Mouse (Mus musculus): ENCODE data around the gene Peli2. TPM values are rescaled to one million over a fixed set of nuclear protein-coding genes. Genes with fewer than 3 reads are reported as not detected.
A peak's percentile ranks its signal among the peaks of the same experiment; 100 is the strongest.
"Not testable (repeated sequence)": the region's sequence is repeated elsewhere in the genome, so short reads cannot be mapped to it uniquely, and the experiment has no call there.

Gene Peli2
- 9.0 and 10.4 TPM in 2 replicates for polyA plus RNA-seq (2015; fragmentation: Nextera tagmentation; extraction: Ambion mirVana)

- ATAC-seq (ENCODE audit: low FRiP score, low read depth): peak; percentile 81
- peaks cover 52% of the 10 kb centered on the region for H3K4me1 ChIP-seq
- peak within 1 kb of the TSS; percentile 84 for H3K4me2 ChIP-seq (replicated peaks)
- peak within 1 kb of the TSS; percentile 90 for H3K27ac ChIP-seq
- peak within 1 kb of the TSS; percentile 91 for H3K9ac ChIP-seq
- no peaks in the 10 kb centered on the region for H3K36me3 ChIP-seq
- under 1% methylated on average over 94 of the region's 117 CpGs for WGBS
- H3K27me3 ChIP-seq: 0 out of 2 replicates have a peak, but pooled peaks cover 2% of the 10 kb centered on the region
- no peaks in the 10 kb centered on the region for H3K9me3 ChIP-seq
- H3K4me3 ChIP-seq: peak within 1 kb of the TSS; percentile 83
Measured at GRCm38 (mm10) chr14:48120752-48121528, at the start of gene Peli2. TSS of gene Peli2 (plus strand) at chr14:48120823.

GRCm38 (mm10) chr14:48072104-48072503 lies 48.5 kb upstream of the Peli2 start:
- WGBS: 84% methylated on average over 4 of the region's 4 CpGs
- H3K27ac ChIP-seq: no peak overlapping the region
- no peaks in the 10 kb centered on the region for H3K27me3 ChIP-seq
- H3K9me3 ChIP-seq: no peaks in the 10 kb centered on the region
- no peak overlapping the region for H3K4me3 ChIP-seq
- H3K36me3 ChIP-seq: no peaks in the 10 kb centered on the region
- H3K4me1 ChIP-seq: peaks cover 5% of the 10 kb centered on the region; the same call in 1 of the 2 replicates
- no peak overlapping the region for H3K9ac ChIP-seq
- ATAC-seq (ENCODE audit: low FRiP score, low read depth): no peak
- H3K4me2 ChIP-seq (replicated peaks): no peak overlapping the region

- no peaks in the 10 kb centered on the region for H3K36me3 ChIP-seq
- no peak for ATAC-seq (ENCODE audit: low FRiP score, low read depth)
- peaks cover 5% of the 10 kb centered on the region; the same call in 1 of the 2 replicates for H3K4me1 ChIP-seq
- 64% methylated on average over 24 of the region's 24 CpGs for WGBS
- H3K9me3 ChIP-seq: no peaks in the 10 kb centered on the region
- no peaks in the 10 kb centered on the region for H3K27me3 ChIP-seq
- H3K9ac ChIP-seq: no peak overlapping the region
- H3K4me3 ChIP-seq: no peak overlapping the region
- H3K27ac ChIP-seq: no peak overlapping the region
- no peak overlapping the region for H3K4me2 ChIP-seq (replicated peaks)
Measured at GRCm38 (mm10) chr14:48073247-48074161, 47.1 kb upstream of the Peli2 start.

- ATAC-seq (ENCODE audit: low FRiP score, low read depth): not testable (repeated sequence)
Measured at GRCm38 (mm10) chr14:48079574-48079973, 41.0 kb upstream of the Peli2 start.

GRCm38 (mm10) chr14:48083836-48084812 lies 36.5 kb upstream of the Peli2 start:
- no peaks in the 10 kb centered on the region for H3K9me3 ChIP-seq
- H3K4me3 ChIP-seq: no peak overlapping the region
- 0 out of 2 replicates have a peak, but pooled peaks have one; percentile 36 for ATAC-seq (ENCODE audit: low FRiP score, low read depth)
- no peaks in the 10 kb centered on the region for H3K27me3 ChIP-seq
- no peak overlapping the region; the same call in 1 of the 2 replicates for H3K27ac ChIP-seq
- H3K4me1 ChIP-seq: peaks cover 23% of the 10 kb centered on the region
- 18% methylated on average over 14 of the region's 14 CpGs for WGBS
- H3K36me3 ChIP-seq: no peaks in the 10 kb centered on the region
- H3K9ac ChIP-seq: no peak overlapping the region
- peak overlapping the region; percentile 42 for H3K4me2 ChIP-seq (replicated peaks)

More at GRCm38 (mm10) chr14:48079574-48079973, 41.0 kb upstream of the Peli2 start:
- not testable (repeated sequence) for H3K4me2 ChIP-seq (replicated peaks); H3K9me3 ChIP-seq; H3K27ac ChIP-seq; H3K36me3 ChIP-seq; H3K27me3 ChIP-seq; H3K9ac ChIP-seq; H3K4me3 ChIP-seq
- H3K4me1 ChIP-seq: peaks cover 14% of the 10 kb centered on the region
- 95% methylated on average over 17 of the region's 17 CpGs for WGBS

- no peak overlapping the region for H3K4me3 ChIP-seq
- H3K27me3 ChIP-seq: no peaks in the 10 kb centered on the region
- peaks cover 28% of the 10 kb centered on the region for H3K4me1 ChIP-seq
- WGBS: 47% methylated on average over 7 of the region's 7 CpGs
- no peak overlapping the region for H3K9ac ChIP-seq
- no peaks in the 10 kb centered on the region for H3K9me3 ChIP-seq
- no peaks in the 10 kb centered on the region for H3K36me3 ChIP-seq
- no peak overlapping the region for H3K4me2 ChIP-seq (replicated peaks)
- no peak overlapping the region for H3K27ac ChIP-seq
- no peak for ATAC-seq (ENCODE audit: low FRiP score, low read depth)
Measured at GRCm38 (mm10) chr14:48086682-48087297, 33.8 kb upstream of the Peli2 start.

- no peak for ATAC-seq (ENCODE audit: low FRiP score, low read depth)
- no peaks in the 10 kb centered on the region for H3K9me3 ChIP-seq
- H3K9ac ChIP-seq: no peak overlapping the region
- H3K4me1 ChIP-seq: peaks cover 28% of the 10 kb centered on the region
- no peaks in the 10 kb centered on the region for H3K36me3 ChIP-seq
- no peaks in the 10 kb centered on the region for H3K27me3 ChIP-seq
- WGBS: 51% methylated on average over 8 of the region's 8 CpGs
- H3K27ac ChIP-seq: no peak overlapping the region
- no peak overlapping the region for H3K4me2 ChIP-seq (replicated peaks)
- no peak overlapping the region for H3K4me3 ChIP-seq
Measured at GRCm38 (mm10) chr14:48087298-48087830, 33.3 kb upstream of the Peli2 start.

GRCm38 (mm10) chr14:48090465-48090864 lies 30.2 kb upstream of the Peli2 start:
- H3K4me2 ChIP-seq (replicated peaks): no peak overlapping the region
- peaks cover 11% of the 10 kb centered on the region for H3K4me1 ChIP-seq
- H3K36me3 ChIP-seq: no peaks in the 10 kb centered on the region
- no peak for ATAC-seq (ENCODE audit: low FRiP score, low read depth)
- no peak overlapping the region for H3K9ac ChIP-seq
- no peak overlapping the region for H3K27ac ChIP-seq
- H3K9me3 ChIP-seq: no peaks in the 10 kb centered on the region
- H3K27me3 ChIP-seq: no peaks in the 10 kb centered on the region
- WGBS: 65% methylated on average over 4 of the region's 4 CpGs
- no peak overlapping the region for H3K4me3 ChIP-seq

GRCm38 (mm10) chr14:48091160-48091559 lies 29.5 kb upstream of the Peli2 start:
- Histone ChIP-seq H3K27me3 (no peaks in the 10 kb centered on the region), H3K27ac (no peak overlapping the region), H3K9me3 (no peaks in the 10 kb centered on the region), H3K36me3 (no peaks in the 10 kb centered on the region), H3K4me2 (replicated peaks) (no peak overlapping the region), H3K9ac (no peak overlapping the region), H3K4me1 (peaks cover 11% of the 10 kb centered on the region), H3K4me3 (no peak overlapping the region)
- WGBS: 83% methylated on average over 8 of the region's 8 CpGs
- no peak for ATAC-seq (ENCODE audit: low FRiP score, low read depth)

GRCm38 (mm10) chr14:48098253-48098652 lies 22.4 kb upstream of the Peli2 start:
- Histone ChIP-seq H3K27me3 (no peaks in the 10 kb centered on the region), H3K4me1 (peaks cover 4% of the 10 kb centered on the region; the same call in 1 of the 2 replicates)

GRCm38 (mm10) chr14:48099354-48099753 lies 21.3 kb upstream of the Peli2 start:
- H3K4me3 ChIP-seq: no peak overlapping the region
- H3K4me2 ChIP-seq (replicated peaks): no peak overlapping the region
- WGBS: 67% methylated on average over 1 of the region's 1 CpGs
- no peaks in the 10 kb centered on the region for H3K36me3 ChIP-seq
- H3K9ac ChIP-seq: no peak overlapping the region
- no peak overlapping the region for H3K27ac ChIP-seq
- no peaks in the 10 kb centered on the region for H3K27me3 ChIP-seq
- no peaks in the 10 kb centered on the region for H3K9me3 ChIP-seq
- ATAC-seq (ENCODE audit: low FRiP score, low read depth): no peak
- H3K4me1 ChIP-seq: peaks cover 4% of the 10 kb centered on the region; the same call in 1 of the 2 replicates

More at GRCm38 (mm10) chr14:48098253-48098652, 22.4 kb upstream of the Peli2 start:
- H3K27ac ChIP-seq: no peak overlapping the region
- no peaks in the 10 kb centered on the region for H3K36me3 ChIP-seq
- no peak for ATAC-seq (ENCODE audit: low FRiP score, low read depth)
- H3K4me3 ChIP-seq: no peak overlapping the region
- no peak overlapping the region for H3K4me2 ChIP-seq (replicated peaks)
- no peak overlapping the region for H3K9ac ChIP-seq
- H3K9me3 ChIP-seq: no peaks in the 10 kb centered on the region
- whole genome bisulfite sequencing: 71% methylated on average over 6 of the region's 6 CpGs

Data from limb, embryonic 13.5 days (tissue).